Mouse (Mus musculus) neutrophil, adult 65 days (primary cell): ENCODE results near the gene Prr9. TPM values are rescaled to one million over a fixed set of nuclear protein-coding genes. Genes with fewer than 3 reads are reported as not detected.

ENCODE experiments used
- total RNA-seq: library from RNA; stranded (reverse); gene quantifications from 2 replicates; pipeline ENCODE4 v1.2.4, GENCODE M21; 2023

Gene Prr9
- total RNA-seq = not detected in 2 replicates

DNA sequence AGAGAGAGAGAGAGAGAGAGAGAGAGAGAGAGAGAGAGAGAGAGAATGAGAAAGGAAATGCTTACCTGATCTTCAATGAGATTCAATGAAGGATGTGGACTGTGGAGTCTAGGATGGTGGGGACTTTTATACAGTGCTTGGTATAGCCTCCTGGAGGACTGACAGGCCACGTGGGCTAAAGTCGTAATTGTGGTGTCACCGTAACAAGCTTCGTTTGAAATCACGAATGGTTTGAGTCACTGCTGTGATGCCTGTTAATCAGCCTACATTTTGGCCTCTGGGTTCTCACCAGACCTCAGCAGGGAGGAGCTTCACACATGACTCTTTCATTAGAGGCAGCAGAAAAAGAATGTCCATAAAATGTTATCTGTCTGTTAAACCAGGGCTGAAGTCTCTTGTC lies at the start of gene Prr9:
Gene Prr9, minus strand, starts transcription at position 101 of the 400 bp plus-strand sequence.

DNA sequence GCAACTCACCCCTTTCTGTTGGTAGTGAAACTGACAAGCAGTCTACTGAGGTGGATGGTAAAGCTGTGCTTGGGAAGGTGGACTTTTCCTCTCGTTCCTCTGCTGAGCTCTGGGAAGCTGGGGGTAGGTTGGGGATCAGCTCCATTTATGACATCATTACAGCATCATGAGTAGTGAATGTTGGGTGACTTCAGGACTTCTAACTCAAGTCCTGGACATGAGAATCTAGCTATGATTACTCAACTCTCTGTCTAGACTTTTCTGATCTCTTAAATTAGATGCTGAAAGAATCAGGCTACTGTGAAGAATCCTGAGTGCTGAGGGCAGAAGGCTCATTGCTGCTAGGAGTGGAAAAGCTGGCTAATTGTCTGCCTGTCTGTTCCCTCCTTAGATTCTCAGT lies 18.9 kb upstream of the Prr9 start, which contains the start of gene Lelp1:
Gene Lelp1, minus strand, starts transcription at position 101 of the 400 bp plus-strand sequence.

GRCm38 (mm10) chr3:92083042-92083441 lies 40.7 kb downstream of the Prr9 start, which contains the start of gene Lor:
Gene Lor (minus strand): TSS chr3:92083142.

Other genes starting within 250 kb of the Prr9 start
- gene Pglyrp3, start 109.4 kb downstream of the Prr9 start, total RNA-seq = not detected in 2 replicates
- gene Lor, start 40.8 kb downstream of the Prr9 start, total RNA-seq = not detected in 2 replicates
- not detected in 2 replicates for gene Lelp1, start 18.8 kb upstream of the Prr9 start, total RNA-seq
- gene Sprr2a1, start 91.9 kb upstream of the Prr9 start, total RNA-seq = not detected in 2 replicates
- not detected in 2 replicates for gene Sprr2a2, start 92.0 kb upstream of the Prr9 start, total RNA-seq
- not detected in 2 replicates for gene Sprr2a3, start 161.5 kb upstream of the Prr9 start, total RNA-seq
- gene Sprr2b, start 192.7 kb upstream of the Prr9 start, total RNA-seq = not detected in 2 replicates
- gene Sprr2d, start 215.2 kb upstream of the Prr9 start, total RNA-seq = not detected in 2 replicates
- gene Sprr2e, start 228.2 kb upstream of the Prr9 start, total RNA-seq = not detected in 2 replicates
- not detected in 2 replicates for gene Sprr2f, start 241.2 kb upstream of the Prr9 start, total RNA-seq